Mouse (Mus musculus): Measurements from ENCODE around the gene Nploc4. TPM values are rescaled to one million over a fixed set of nuclear protein-coding genes. Genes with fewer than 3 reads are reported as not detected.
"Not testable (repeated sequence)": the region's sequence is repeated elsewhere in the genome, so short reads cannot be mapped to it uniquely, and the experiment has no call there.

Gene Nploc4
- polyA plus RNA-seq, 1 experiment from 2014 or later = 45.4 TPM

GRCm38 (mm10) chr11:120422651-120423568, 14.6 kb downstream of the Nploc4 start:
- Histone ChIP-seq H3K9ac (ENCODE audit: low read depth, low read length) (no peak overlapping the region), H3K9me3 (ENCODE audit: control insufficient read depth, low read length) (no peaks in the 10 kb centered on the region), H3K4me3 (ENCODE audit: low read length) (no peak overlapping the region), H3K4me2 (replicated peaks; ENCODE audit: low read depth, low read length) (no peak overlapping the region), H3K27me3 (ENCODE audit: control insufficient read depth, insufficient read depth, low read length) (no peaks in the 10 kb centered on the region), H3K4me1 (ENCODE audit: control insufficient read depth, insufficient read depth, low read length) (peaks cover 21% of the 10 kb centered on the region; the same call in 1 of the 2 replicates), H3K36me3 (ENCODE audit: control insufficient read depth, insufficient read depth, low read length) (peaks cover 72% of the 10 kb centered on the region), H3K27ac (ENCODE audit: low read depth, low read length) (peak overlapping the region; percentile 72; the same call in 1 of the 2 replicates)
- 26% methylated on average over 13 of the region's 13 CpGs for WGBS
- ATAC-seq (ENCODE audit: low FRiP score, low TSS enrichment) = peak; percentile 83

- no peaks in the 10 kb centered on the region for H3K9me3 ChIP-seq (ENCODE audit: control insufficient read depth, low read length)
- no peak overlapping the region for H3K4me2 ChIP-seq (replicated peaks; ENCODE audit: low read depth, low read length)
- H3K4me3 ChIP-seq (ENCODE audit: low read length) = no peak overlapping the region
- no peak overlapping the region for H3K27ac ChIP-seq (ENCODE audit: low read depth, low read length)
- no peak for ATAC-seq (ENCODE audit: low FRiP score, low TSS enrichment)
- WGBS = 89% methylated on average over 1 of the region's 1 CpGs
- no peaks in the 10 kb centered on the region for H3K27me3 ChIP-seq (ENCODE audit: control insufficient read depth, insufficient read depth, low read length)
- no peak overlapping the region for H3K9ac ChIP-seq (ENCODE audit: low read depth, low read length)
- H3K4me1 ChIP-seq (ENCODE audit: control insufficient read depth, insufficient read depth, low read length) = peaks cover 17% of the 10 kb centered on the region; the same call in 1 of the 2 replicates
- peaks cover 73% of the 10 kb centered on the region for H3K36me3 ChIP-seq (ENCODE audit: control insufficient read depth, insufficient read depth, low read length)
Observed at GRCm38 (mm10) chr11:120418592-120418991, 18.9 kb downstream of the Nploc4 start.

GRCm38 (mm10) chr11:120417852-120418251, 19.7 kb downstream of the Nploc4 start:
- Histone ChIP-seq H3K36me3 (ENCODE audit: control insufficient read depth, insufficient read depth, low read length) (peaks cover 81% of the 10 kb centered on the region), H3K9ac (ENCODE audit: low read depth, low read length) (no peak overlapping the region), H3K27me3 (ENCODE audit: control insufficient read depth, insufficient read depth, low read length) (no peaks in the 10 kb centered on the region), H3K9me3 (ENCODE audit: control insufficient read depth, low read length) (no peaks in the 10 kb centered on the region), H3K4me3 (ENCODE audit: low read length) (no peak overlapping the region), H3K4me1 (ENCODE audit: control insufficient read depth, insufficient read depth, low read length) (peaks cover 16% of the 10 kb centered on the region; the same call in 1 of the 2 replicates), H3K27ac (ENCODE audit: low read depth, low read length) (no peak overlapping the region), H3K4me2 (replicated peaks; ENCODE audit: low read depth, low read length) (no peak overlapping the region)
- 86% methylated on average over 7 of the region's 7 CpGs for WGBS
- no peak for ATAC-seq (ENCODE audit: low FRiP score, low TSS enrichment)

- not testable (repeated sequence) for H3K27ac ChIP-seq (ENCODE audit: low read depth, low read length); H3K27me3 ChIP-seq (ENCODE audit: control insufficient read depth, insufficient read depth, low read length); H3K9ac ChIP-seq (ENCODE audit: low read depth, low read length); H3K4me2 ChIP-seq (replicated peaks; ENCODE audit: low read depth, low read length); H3K4me1 ChIP-seq (ENCODE audit: control insufficient read depth, insufficient read depth, low read length); H3K4me3 ChIP-seq (ENCODE audit: low read length); H3K9me3 ChIP-seq (ENCODE audit: control insufficient read depth, low read length); ATAC-seq (ENCODE audit: low FRiP score, low TSS enrichment)
- WGBS = 97% methylated on average over 7 of the region's 10 CpGs
- H3K36me3 ChIP-seq (ENCODE audit: control insufficient read depth, insufficient read depth, low read length) = peaks cover 90% of the 10 kb centered on the region
Observed at GRCm38 (mm10) chr11:120413621-120414020, 23.9 kb downstream of the Nploc4 start.

GRCm38 (mm10) chr11:120406445-120406844, 31.1 kb downstream of the Nploc4 start:
- H3K9ac ChIP-seq (ENCODE audit: low read depth, low read length) = no peak overlapping the region
- no peak overlapping the region for H3K27ac ChIP-seq (ENCODE audit: low read depth, low read length)
- no peak for ATAC-seq (ENCODE audit: low FRiP score, low TSS enrichment)
- H3K27me3 ChIP-seq (ENCODE audit: control insufficient read depth, insufficient read depth, low read length) = no peaks in the 10 kb centered on the region
- H3K4me2 ChIP-seq (replicated peaks; ENCODE audit: low read depth, low read length) = no peak overlapping the region
- 86% methylated on average over 1 of the region's 1 CpGs for WGBS
- no peak overlapping the region for H3K4me3 ChIP-seq (ENCODE audit: low read length)
- H3K4me1 ChIP-seq (ENCODE audit: control insufficient read depth, insufficient read depth, low read length) = no peaks in the 10 kb centered on the region
- peaks cover 94% of the 10 kb centered on the region for H3K36me3 ChIP-seq (ENCODE audit: control insufficient read depth, insufficient read depth, low read length)
- H3K9me3 ChIP-seq (ENCODE audit: control insufficient read depth, low read length) = no peaks in the 10 kb centered on the region

GRCm38 (mm10) chr11:120405867-120406266, 31.6 kb downstream of the Nploc4 start:
- H3K36me3 ChIP-seq (ENCODE audit: control insufficient read depth, insufficient read depth, low read length) = peaks cover 94% of the 10 kb centered on the region

GRCm38 (mm10) chr11:120404814-120405213, 32.7 kb downstream of the Nploc4 start:
- H3K36me3 ChIP-seq (ENCODE audit: control insufficient read depth, insufficient read depth, low read length) = peaks cover 94% of the 10 kb centered on the region

More at GRCm38 (mm10) chr11:120405867-120406266, 31.6 kb downstream of the Nploc4 start:
- 93% methylated on average over 3 of the region's 3 CpGs for WGBS
- no peak for ATAC-seq (ENCODE audit: low FRiP score, low TSS enrichment)
- H3K9me3 ChIP-seq (ENCODE audit: control insufficient read depth, low read length) = no peaks in the 10 kb centered on the region
- no peak overlapping the region for H3K9ac ChIP-seq (ENCODE audit: low read depth, low read length)
- no peak overlapping the region for H3K4me2 ChIP-seq (replicated peaks; ENCODE audit: low read depth, low read length)
- H3K27ac ChIP-seq (ENCODE audit: low read depth, low read length) = no peak overlapping the region
- no peaks in the 10 kb centered on the region for H3K27me3 ChIP-seq (ENCODE audit: control insufficient read depth, insufficient read depth, low read length)
- no peak overlapping the region for H3K4me3 ChIP-seq (ENCODE audit: low read length)
- no peaks in the 10 kb centered on the region for H3K4me1 ChIP-seq (ENCODE audit: control insufficient read depth, insufficient read depth, low read length)

GRCm38 (mm10) chr11:120399319-120399718, 38.2 kb downstream of the Nploc4 start:
- Histone ChIP-seq H3K4me2 (replicated peaks; ENCODE audit: low read depth, low read length) (no peak overlapping the region), H3K4me1 (ENCODE audit: control insufficient read depth, insufficient read depth, low read length) (no peaks in the 10 kb centered on the region), H3K4me3 (ENCODE audit: low read length) (no peak overlapping the region), H3K9ac (ENCODE audit: low read depth, low read length) (no peak overlapping the region), H3K27me3 (ENCODE audit: control insufficient read depth, insufficient read depth, low read length) (no peaks in the 10 kb centered on the region), H3K27ac (ENCODE audit: low read depth, low read length) (no peak overlapping the region), H3K36me3 (ENCODE audit: control insufficient read depth, insufficient read depth, low read length) (peaks cover 87% of the 10 kb centered on the region), H3K9me3 (ENCODE audit: control insufficient read depth, low read length) (no peaks in the 10 kb centered on the region)
- no peak for ATAC-seq (ENCODE audit: low FRiP score, low TSS enrichment)
- 96% methylated on average over 2 of the region's 2 CpGs for WGBS

More at GRCm38 (mm10) chr11:120404814-120405213, 32.7 kb downstream of the Nploc4 start:
- ATAC-seq (ENCODE audit: low FRiP score, low TSS enrichment) = no peak
- Histone ChIP-seq H3K4me2 (replicated peaks; ENCODE audit: low read depth, low read length) (no peak overlapping the region), H3K4me1 (ENCODE audit: control insufficient read depth, insufficient read depth, low read length) (no peaks in the 10 kb centered on the region), H3K4me3 (ENCODE audit: low read length) (no peak overlapping the region), H3K27ac (ENCODE audit: low read depth, low read length) (no peak overlapping the region), H3K27me3 (ENCODE audit: control insufficient read depth, insufficient read depth, low read length) (no peaks in the 10 kb centered on the region), H3K9ac (ENCODE audit: low read depth, low read length) (no peak overlapping the region), H3K9me3 (ENCODE audit: control insufficient read depth, low read length) (no peaks in the 10 kb centered on the region)
- WGBS = 96% methylated on average over 1 of the region's 1 CpGs

GRCm38 (mm10) chr11:120397602-120398001, 39.9 kb downstream of the Nploc4 start:
- Histone ChIP-seq H3K36me3 (ENCODE audit: control insufficient read depth, insufficient read depth, low read length) (peaks cover 85% of the 10 kb centered on the region), H3K4me3 (ENCODE audit: low read length) (no peak overlapping the region), H3K9me3 (ENCODE audit: control insufficient read depth, low read length) (no peaks in the 10 kb centered on the region), H3K9ac (ENCODE audit: low read depth, low read length) (no peak overlapping the region), H3K27ac (ENCODE audit: low read depth, low read length) (no peak overlapping the region), H3K4me1 (ENCODE audit: control insufficient read depth, insufficient read depth, low read length) (no peaks in the 10 kb centered on the region), H3K27me3 (ENCODE audit: control insufficient read depth, insufficient read depth, low read length) (no peaks in the 10 kb centered on the region), H3K4me2 (replicated peaks; ENCODE audit: low read depth, low read length) (no peak overlapping the region)
- ATAC-seq (ENCODE audit: low FRiP score, low TSS enrichment) = no peak
- 59% methylated on average over 2 of the region's 2 CpGs for WGBS
